Mouse (Mus musculus) frontal cortex, postnatal 36 days (tissue): ENCODE data around the gene Asap2.

ENCODE experiments used
- DNase-seq, 2 experiments: peaks; one replicate each; pipeline ENCODE4 v3.0.0; 2022; ENCODE audit warnings: low spot score in 2 of 2

Asap2 gene

GRCm38 (mm10) chr12:21133031-21133430 lies 142.8 kb downstream of the Asap2 start:
- no peak for DNase-seq

- DNase-seq, result no peak
Observed at GRCm38 (mm10) chr12:21133972-21134859, 144.0 kb downstream of the Asap2 start.

- DNase-seq, result no peak
Observed at GRCm38 (mm10) chr12:21135651-21136461, 145.6 kb downstream of the Asap2 start.

GRCm38 (mm10) chr12:21136462-21136751 lies 146.1 kb downstream of the Asap2 start:
- no peak for DNase-seq

- no peak for DNase-seq
Observed at GRCm38 (mm10) chr12:21139560-21139959, 149.3 kb downstream of the Asap2 start.

- peak; percentile 61 to 87 for DNase-seq
Observed at GRCm38 (mm10) chr12:21140153-21140552, 149.9 kb downstream of the Asap2 start.

GRCm38 (mm10) chr12:21140741-21141308 lies 150.6 kb downstream of the Asap2 start:
- no peak for DNase-seq

GRCm38 (mm10) chr12:21141691-21142300 lies 151.5 kb downstream of the Asap2 start:
- DNase-seq, result no peak

- no peak for DNase-seq
Observed at GRCm38 (mm10) chr12:21142489-21143254, 152.4 kb downstream of the Asap2 start.

- DNase-seq, result no peak
Observed at GRCm38 (mm10) chr12:21144602-21145001, 154.3 kb downstream of the Asap2 start.

GRCm38 (mm10) chr12:21145050-21145449 lies 154.8 kb downstream of the Asap2 start:
- no peak for DNase-seq

- DNase-seq, result no peak
Observed at GRCm38 (mm10) chr12:21146826-21147225, 156.6 kb downstream of the Asap2 start.

GRCm38 (mm10) chr12:21153279-21153707 lies 163.0 kb downstream of the Asap2 start:
- peak; percentile 67 to 70 for DNase-seq

GRCm38 (mm10) chr12:21155062-21155461 lies 164.8 kb downstream of the Asap2 start:
- no peak for DNase-seq

GRCm38 (mm10) chr12:21159304-21159703 lies 169.0 kb downstream of the Asap2 start:
- DNase-seq, result no peak

GRCm38 (mm10) chr12:21160327-21160828 lies 170.1 kb downstream of the Asap2 start:
- peak; percentile 17 to 53 for DNase-seq

GRCm38 (mm10) chr12:21161841-21162240 lies 171.6 kb downstream of the Asap2 start:
- DNase-seq, result no peak

- DNase-seq, result no peak
Observed at GRCm38 (mm10) chr12:21163706-21164105, 173.4 kb downstream of the Asap2 start.

GRCm38 (mm10) chr12:21164251-21164650 lies 174.0 kb downstream of the Asap2 start:
- DNase-seq, result no peak

GRCm38 (mm10) chr12:21165157-21165556 lies 174.9 kb downstream of the Asap2 start:
- no peak for DNase-seq

- DNase-seq, result peak; percentile 62 to 74
Observed at GRCm38 (mm10) chr12:21165891-21166342, 175.7 kb downstream of the Asap2 start.
